Mouse (Mus musculus): ENCODE results near the gene Stard5.
A peak's percentile ranks its signal among the peaks of the same experiment; 100 is the strongest.

The Stard5 gene

DNA sequence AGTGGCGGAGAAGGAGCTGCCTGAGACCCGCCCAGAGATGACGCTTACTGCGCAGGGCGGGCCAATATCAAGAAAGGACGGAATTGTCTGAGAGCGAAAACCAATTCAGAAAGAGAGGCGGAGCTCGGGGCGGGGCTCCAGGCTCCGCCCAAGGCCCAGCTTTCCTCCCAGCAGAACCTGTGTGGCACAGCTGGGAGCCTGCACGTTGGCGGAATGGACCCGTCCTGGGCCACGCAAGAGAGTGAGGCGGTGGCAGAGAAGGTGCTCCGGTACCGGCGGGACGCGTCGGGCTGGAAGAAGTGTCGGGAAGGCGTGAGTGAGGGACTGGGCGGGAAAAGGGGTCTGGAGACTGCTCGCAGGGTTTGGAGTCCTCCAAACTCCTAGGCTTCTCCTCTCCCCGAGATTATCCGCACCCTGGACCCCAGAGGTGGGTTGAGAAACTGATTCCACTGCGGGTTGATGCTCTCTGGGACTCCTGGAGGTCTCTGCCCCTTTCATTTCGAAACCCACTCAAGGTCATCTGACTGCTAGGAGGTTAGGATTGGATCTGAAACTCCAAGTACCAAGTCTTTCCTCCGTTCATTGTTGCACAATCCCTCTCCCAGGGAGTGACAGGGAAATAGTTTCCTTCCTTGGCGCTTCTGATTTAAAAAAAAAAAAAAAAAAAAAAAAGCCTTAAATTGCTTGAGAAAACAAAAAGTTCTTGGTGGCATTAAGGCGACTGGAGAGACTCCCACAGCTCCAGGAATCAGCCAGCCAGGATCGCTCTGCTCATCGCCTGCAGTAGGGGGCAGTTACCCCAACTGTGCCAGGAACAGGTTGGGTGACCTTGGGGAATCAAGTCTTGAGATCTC lies at the start of gene Stard5:
TSS of gene Stard5 (plus strand) at position 132 of the 854 bp plus-strand sequence.
- DNase-seq = peak; percentile 90 to 96

DNA sequence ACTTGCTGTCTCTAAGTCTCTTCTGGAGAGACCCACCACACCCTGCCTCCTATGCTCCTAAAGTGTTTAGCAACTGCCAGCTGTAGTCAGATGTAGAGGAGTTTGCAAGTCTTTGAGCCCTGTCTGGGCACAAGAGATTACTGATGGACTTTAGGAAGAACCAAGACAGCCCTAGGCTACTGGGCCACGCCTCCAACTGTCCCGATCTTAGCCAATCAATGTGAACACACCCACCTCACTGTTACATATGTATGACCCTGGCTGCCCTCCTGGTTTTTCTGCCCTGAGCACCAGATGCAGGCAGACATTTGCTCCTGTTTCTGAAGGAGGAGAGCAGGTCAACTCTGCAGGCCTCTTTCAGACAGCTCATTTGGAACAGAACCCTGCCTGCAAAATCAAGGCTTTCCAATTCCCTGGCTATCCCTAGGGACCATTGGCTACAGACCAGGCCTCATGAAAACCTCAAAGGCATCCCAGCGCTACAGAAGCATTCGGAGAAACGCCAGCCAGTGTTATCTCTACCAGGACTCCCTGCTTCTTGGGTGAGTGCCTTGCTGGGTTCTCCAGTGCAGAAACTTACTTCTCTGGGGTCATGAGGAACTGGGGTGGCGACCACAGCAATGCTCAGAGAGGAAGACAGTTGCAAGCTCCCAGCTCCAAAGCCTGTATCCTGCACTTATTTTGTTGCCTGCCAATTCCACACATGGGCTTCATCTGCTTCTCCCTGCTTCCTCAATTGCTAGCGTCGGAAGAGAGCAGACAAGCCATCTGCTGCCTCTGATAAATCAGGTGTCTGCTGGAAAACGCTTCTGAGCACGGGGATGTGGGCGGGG lies 46.9 kb upstream of the Stard5 start, which contains the start of gene Tmc3:
TSS of gene Tmc3 (plus strand) at position 289 of the 833 bp plus-strand sequence.
- DNase-seq = peak; percentile 63 to 73

DNA sequence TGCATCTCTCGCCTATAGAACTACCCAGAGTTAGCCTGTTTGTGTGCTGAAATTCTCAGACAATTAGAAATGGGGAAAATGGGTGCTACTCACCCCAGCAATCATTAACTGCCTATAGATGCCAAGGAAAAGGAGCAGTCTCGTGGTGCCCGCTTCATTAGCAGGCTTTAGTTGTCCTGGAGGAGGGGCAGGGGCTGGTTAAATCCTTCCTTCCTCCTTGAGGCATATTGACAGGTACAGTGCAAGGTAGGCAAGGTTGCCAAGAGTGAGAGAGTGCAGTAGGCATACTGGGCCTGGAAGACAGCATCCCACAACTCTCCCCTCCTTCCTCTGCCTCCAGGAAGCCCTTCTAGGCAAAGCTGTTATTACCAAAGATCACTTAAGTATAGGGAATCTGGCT lies 37.7 kb upstream of the Stard5 start:
- no peak for DNase-seq

GRCm38 (mm10) chr7:83597063-83597462 lies 34.7 kb upstream of the Stard5 start:
- DNase-seq = no peak

DNA sequence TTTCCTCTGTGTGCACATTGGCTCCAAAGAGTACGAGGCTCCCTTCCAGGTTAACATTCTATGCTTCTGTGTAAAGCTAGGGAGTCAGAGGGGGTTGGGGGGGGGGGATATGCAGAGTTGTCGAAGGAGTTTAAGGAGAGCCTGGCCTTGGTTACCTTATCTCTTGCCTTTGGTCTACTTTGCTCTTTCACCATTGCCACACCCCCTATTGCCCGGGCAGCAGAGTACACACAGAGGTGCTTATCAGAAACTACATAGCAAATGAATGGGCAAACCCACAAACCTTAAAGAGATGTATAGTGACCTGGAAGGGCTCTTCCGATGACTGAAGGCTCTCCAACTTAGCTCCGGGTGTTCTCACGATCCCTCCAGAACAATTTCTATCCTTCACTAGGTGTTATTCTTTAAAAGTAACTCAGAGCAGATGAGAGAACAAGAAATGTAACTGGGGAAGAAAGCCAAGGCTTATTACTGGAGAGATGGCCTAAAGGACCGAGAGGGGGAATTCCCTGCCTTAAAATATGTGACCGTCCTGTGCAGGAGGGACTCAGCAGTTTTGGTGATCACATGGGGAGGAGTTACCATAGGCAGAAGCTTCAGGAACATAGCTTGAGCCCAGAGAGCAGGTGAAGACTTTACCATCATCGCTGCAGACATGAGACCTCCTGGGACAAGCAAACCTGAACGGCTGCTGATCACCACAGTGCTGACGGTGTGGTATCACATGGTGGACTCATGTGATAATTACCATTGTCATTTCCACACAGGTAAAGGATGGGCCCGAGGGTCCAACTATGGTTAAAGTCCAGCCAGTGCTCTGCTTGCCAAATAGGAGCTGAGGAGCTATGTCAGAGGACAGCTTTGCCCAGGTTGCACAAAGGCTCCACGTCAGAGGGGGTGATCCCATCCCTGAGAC lies 32.5 kb upstream of the Stard5 start:
- DNase-seq = no peak

DNA sequence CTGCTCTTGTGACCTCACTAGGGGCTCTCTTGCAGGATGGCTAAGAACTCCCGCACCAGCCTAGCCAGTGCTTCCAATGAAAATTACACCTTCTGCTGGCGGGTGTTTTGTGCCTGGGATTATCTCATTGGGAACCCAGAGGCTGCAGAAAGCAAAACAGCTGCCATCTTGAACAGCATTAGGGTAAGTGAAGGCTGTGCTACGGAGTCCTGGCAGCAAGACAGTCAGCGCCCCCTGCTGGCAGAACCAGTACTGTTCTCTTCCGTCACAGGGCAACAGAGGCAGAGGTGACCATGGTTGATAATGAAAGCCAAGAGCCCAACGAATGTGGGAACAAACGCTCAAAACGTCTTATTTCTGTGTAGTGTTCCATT lies 31.9 kb upstream of the Stard5 start:
- DNase-seq = peak; percentile 52 to 64

DNA sequence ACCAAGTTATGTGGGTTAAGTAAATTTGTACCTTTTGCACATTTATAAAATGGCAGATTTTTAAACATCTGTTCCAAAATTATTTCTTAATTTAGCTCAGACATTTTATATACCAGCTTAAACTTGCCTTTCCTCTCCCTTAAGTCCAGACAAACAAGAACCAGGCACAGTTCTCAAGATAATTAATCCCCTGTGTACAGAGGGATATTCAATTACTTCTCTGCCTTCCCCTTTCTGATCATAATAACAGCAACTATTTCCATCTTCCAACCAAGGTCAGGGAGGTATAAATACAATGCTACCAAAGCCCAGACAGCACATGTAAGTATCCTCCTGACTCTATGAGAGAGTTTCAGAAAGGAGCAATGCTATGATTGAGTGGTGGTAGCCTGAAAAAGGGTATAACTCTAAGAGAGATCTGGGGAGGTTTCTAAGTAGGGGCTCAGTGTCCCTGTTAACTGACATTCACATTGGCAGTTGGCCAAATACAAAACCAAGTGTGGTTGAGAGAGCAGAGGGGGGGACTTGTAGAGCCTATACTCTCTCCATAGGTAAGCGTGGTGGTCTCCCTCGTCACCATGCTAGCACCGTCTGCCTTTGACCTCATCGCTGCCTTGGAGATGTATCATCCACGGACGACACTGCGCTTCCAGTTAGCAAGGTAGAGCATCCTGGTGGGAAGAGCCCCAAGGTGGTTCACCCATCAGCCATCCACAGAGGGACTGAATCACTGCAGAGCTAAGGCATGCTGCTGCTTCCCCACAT lies 27.4 kb upstream of the Stard5 start:
- no peak for DNase-seq

- no peak for DNase-seq
These were observed 25.0 kb upstream of the Stard5 start for GRCm38 (mm10) chr7:83606796-83607195.

DNA sequence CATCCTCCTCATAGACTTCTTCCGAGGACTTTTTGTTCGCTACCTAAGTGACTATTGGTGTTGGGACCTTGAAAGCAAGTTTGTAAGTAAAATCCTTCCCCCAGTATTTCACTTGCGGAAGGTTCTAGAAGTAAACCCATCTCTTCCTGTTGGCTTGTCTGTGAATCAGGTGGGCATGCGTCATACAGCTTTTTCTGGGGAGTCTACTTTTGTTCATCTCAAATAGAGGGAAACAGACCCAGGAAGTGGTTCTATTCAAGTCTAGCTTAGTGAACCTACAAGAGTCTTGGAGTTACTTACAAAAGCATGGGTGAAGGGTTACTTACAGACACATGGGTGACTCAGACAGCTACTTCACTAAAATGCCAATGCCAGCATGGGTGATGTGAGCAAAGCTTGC lies 21.9 kb upstream of the Stard5 start:
- no peak for DNase-seq

GRCm38 (mm10) chr7:83611886-83612285 lies 19.9 kb upstream of the Stard5 start:
- DNase-seq = no peak

GRCm38 (mm10) chr7:83615272-83615671 lies 16.5 kb upstream of the Stard5 start:
- no peak for DNase-seq

DNA sequence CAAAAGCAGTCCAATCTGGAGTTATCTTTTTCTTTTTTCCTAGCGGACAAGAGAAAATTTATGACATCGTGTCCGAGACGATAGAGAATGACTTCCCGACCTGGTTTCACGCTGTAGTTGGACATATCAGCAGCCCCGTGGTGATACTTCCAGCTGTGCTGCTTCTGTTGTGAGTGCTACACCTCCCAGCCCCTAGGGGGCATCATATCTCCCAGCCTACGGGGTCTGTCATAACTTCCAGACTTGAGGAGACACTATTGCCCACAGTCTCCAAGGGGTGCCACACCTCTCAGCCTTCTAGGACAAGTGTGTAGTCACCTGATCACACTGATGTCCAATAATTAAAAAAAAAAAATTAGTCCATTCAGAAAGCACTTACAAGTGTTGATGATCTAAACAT lies 15.9 kb upstream of the Stard5 start:
- no peak for DNase-seq

DNA sequence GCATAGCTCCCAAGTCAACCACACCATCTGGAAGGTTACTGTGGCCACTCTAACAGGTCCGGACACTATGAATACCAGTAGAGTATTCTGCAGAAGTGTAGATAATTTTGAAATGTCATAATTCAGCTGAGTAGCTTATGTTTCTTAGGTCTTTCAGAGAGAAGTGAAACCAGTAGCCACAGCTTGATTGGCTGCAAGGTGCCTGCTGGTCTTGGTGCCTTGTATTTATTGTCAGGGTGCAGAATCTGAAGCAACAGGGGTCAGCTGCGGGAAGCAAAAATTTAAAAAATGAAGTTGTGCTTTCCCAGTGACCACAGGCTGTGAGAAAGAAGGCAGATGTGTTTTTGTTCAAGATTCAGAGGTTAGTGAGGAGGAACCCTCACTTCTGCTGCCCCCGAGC lies 15.5 kb upstream of the Stard5 start:
- no peak for DNase-seq

- DNase-seq = no peak
These were observed 13.1 kb upstream of the Stard5 start for GRCm38 (mm10) chr7:83618709-83619108.

DNA sequence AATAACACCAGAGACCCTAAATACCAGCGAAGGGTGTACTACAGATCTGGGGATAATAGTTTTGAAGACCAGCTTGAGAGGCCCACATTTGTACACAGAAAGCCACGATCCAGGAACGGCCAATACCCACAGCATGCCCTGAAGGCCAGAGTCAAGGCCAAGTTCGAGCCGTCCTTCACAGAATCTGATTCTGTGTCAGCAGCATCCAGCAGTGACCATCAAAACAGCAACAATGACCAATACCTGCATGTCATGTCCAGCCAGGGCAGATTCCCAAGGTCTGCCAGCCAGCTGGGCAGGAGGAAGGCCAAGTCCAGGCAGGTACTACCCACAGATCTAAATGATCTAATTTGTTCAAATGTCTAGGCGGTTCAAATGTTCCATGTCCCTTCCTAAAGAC lies 9.2 kb upstream of the Stard5 start:
- no peak for DNase-seq

DNA sequence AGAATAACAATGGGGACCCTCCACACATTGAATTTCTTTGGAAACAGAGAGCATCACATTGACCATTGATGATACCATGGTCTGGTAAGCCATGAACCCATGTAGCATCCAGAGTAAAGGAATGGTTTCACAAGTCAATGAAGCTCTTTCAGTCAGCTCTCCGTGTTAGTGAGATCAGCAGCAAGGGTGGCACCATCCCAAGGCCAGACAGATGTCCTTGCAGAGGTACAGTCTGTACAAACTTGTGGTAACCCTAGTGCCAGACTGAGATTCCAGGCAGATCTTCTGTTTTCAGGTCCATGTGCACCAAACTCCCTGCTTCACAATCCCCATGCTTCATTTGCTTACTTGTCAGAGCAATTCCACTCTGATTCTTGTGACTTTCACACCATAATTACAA lies 7.7 kb upstream of the Stard5 start:
- DNase-seq = no peak

GRCm38 (mm10) chr7:83626557-83627257 lies 5.1 kb upstream of the Stard5 start:
- DNase-seq = no peak

GRCm38 (mm10) chr7:83627369-83627768 lies 4.4 kb upstream of the Stard5 start:
- DNase-seq = no peak

DNA sequence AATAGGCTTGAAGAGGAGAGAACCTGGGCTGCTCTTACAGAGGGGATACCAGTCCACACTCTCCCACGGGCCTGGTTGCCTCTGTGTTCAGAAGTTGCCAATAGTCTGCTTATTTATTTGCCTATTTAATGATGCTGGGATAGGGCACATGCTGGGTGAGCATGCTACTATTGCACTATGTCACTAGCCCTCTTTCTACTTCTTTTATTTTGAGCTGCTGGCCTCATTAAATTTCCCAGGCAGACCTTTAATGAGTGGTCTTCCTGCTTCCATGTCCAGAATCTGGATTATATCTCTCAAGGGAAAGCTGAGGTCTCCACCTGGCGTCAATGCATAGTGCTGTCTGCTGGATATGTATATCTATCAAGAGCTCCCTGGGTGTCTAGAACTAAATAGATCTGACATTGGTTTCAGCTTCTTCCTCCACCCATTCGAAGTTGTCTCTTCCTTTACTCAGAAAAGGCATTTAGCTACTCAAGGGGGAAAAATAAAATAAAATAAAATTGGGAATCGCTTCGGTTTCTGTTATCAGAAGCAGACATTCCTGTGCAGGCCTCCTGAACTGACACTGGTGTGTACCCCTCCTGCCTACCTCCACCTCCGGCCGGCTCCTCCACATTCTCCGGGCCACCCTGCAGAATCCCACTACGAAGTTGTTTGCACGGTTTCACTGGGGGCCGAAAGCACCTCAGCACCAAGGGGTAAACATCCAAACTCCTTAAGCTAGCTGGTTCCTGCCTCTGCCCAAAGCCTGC lies 509 bp upstream of the Stard5 start:
- no peak for DNase-seq

DNA sequence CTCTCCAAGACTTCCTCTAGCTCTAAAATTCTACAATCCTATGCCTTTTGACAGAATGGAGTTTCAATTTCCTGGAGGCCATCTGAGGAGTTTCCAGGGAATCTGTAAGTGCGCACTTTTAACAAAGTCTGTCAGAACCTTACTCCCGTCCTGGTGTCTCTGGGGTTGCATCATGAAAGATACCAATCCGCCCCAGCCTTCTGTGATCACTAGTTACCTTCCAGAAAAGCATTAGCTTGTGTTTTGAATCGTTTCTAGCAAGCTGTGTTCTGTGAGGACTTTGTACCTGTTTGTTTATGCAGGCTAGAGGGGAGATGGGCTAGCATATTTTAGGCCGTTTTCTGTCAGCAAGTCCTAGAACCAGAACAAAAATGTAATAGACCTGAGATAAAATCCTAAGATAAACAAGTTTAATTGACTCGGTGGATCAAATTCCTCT lies 942 bp downstream of the Stard5 start:
- no peak for DNase-seq

DNA sequence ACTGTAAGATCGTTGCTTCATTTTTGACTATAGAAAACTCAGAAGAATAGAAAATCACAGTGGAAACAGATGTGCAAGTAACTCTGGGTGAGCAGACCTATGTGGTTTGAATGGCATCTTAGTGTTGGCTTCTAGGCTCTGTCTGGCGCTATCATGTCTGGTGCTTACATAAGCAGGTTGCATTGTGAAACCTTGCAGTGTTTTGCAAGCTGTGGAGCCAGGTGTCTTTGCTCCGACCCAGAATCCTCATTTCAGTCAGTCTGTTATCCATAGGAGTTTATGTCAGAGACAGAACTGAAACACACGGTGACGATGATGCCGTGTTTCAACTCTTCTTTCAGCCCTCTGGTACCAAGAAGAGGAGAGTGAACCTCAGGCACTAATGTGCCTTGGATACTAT lies 2.1 kb downstream of the Stard5 start:
- peak; percentile 46 to 54 for DNase-seq
